Mouse (Mus musculus) ES-Bruce4 (cell line): ENCODE results near the gene Rab4a.

Experiments
- CTCF ChIP-seq: IDR thresholded peaks from one replicate; pipeline ENCODE4 v1.8.1; 2011; ENCODE audit warnings: low read depth, low read length
- EP300 ChIP-seq: IDR thresholded peaks from 2 replicates; pipeline ENCODE4 v1.6.1; 2011; ENCODE audit warnings: low read depth, low read length; ENCODE audit not compliant: insufficient read depth
- POLR2A ChIP-seq: IDR thresholded peaks from one replicate; pipeline ENCODE4 v1.8.1; 2011; ENCODE audit warnings: low read length; ENCODE audit not compliant: insufficient read depth

DNA sequence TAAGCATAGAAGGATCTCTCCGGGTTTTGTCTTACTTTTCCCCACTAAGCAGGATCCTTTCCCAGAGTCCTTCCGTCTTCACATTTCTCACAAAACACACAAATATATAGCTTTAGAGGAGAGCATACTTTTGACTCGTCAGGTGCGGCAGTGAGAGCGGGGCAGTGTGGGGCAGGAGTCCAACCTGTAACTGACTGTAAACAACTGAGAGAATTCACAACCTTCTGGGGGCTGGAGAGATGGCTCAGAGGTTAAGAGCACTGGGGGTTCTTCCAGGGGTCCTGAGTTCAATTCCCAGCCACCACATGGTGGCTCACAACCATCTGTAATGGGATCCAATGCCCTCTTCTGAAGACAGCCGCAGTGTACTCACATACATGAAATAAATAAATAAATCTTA is 6.4 kb upstream of the Rab4a start:
- TF ChIP-seq POLR2A (no peak), EP300 (no peak), CTCF (no peak)
